Mouse (Mus musculus) spleen, adult 18-20 months (tissue): ENCODE results near the gene Ptgfr.

Experiments used
- DNase-seq, 2 experiments: peaks; one replicate each; pipeline ENCODE4 v3.0.0; 2022; ENCODE audit warnings: mixed read lengths in 2 of 2

Ptgfr gene

DNA sequence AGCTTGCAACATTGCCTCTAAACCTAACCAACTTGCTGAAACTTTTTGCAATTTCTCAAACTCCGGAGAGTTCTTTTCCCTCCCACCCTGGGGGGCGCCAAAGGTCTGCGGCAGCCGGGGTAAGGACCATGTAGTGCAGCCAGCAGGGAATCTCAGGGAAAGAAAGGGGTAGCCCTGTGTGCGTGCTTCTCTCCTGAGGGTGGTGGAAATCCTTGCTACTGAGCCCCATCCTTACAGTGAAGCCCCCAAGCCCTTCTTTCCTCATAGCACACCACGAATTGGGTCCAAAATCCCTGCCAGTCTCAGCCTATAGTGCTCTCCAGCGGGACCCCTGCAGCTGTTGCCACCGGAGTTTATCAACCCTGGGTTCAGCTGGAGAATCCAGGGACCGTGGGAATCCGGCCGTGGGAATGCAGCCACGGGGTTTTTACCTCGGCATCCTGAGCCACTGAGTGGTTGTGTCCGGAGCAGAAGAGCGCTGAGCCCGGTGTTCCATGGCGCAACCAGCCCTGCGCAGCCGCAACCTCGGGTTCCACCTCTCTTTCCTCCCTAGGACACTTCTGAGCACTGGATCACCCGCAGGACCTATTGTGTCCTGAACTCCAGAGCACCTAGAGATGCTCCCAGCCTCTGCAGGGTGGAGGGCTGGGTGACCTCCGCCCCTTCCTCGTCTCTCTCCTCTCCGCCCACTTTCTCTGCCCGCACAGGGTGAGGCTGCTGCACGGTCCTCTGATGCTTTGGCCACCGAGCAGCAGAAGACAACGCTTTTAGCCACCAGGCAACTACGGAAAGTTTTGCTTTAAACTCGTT, at the start of gene Ptgfr:
Gene Ptgfr, minus strand, starts transcription at position 760 of the 810 bp plus-strand sequence.
- no peak for DNase-seq

GRCm38 (mm10) chr3:151883881-151884280, 46.5 kb upstream of the Ptgfr start:
- no peak for DNase-seq

DNA sequence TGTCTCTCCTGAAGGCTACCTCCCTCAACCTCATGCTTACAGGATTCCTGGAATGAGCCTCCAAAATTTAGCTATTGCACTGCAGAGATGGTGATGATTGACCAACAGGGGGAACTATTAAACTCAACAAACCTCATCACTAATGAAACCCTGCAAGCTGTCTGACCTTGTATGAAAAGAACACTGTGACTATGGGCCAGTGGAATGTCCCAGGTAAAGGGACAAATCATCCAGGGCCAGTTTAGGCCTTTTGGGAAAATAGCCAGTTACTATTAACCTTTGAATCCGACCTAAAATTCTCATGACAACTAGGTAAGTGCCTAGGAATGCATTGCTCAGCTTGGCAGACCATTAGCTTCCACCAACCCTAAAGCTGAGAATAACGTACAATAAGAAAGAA, 42.6 kb upstream of the Ptgfr start:
- DNase-seq, result no peak

DNA sequence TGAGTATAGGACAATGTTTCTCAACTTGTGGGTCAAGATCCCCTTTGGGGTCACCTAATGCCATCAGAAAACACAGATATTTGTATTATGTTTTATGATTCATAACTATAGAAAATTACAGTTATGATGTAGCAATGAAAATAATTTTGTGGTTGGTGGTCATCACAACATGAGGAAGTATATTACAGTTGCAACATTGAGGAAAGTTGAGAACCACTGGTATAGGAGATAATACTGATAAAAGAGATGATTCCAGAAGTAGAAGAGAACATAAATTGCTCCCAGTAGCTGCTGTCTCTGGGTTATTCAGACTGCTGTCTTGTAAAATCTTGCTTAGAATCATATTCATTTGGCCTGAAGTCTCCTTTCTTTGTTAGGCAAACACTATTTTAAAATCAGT, 31.5 kb upstream of the Ptgfr start:
- no peak for DNase-seq

- no peak for DNase-seq
Measured at GRCm38 (mm10) chr3:151851344-151851743, 13.9 kb upstream of the Ptgfr start.

DNA sequence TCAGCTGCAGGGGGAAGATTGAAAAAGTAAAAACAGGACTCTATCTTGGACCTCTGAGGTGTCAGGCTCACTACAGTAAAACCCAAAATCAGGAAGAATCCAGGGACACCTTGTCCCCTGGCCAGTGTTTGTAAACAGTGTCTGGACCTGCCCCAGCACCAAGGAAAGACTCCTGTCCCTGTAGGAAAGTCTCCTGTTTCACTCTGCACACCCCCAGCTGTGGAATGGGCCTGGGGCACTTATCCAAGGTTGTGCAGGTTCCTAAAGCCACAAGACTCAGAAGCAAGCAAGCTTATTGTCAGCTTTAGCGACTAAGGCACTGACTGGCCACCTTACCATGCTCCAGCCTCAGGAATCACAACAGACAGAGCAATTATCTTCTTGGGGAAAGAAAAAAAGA, 13.2 kb upstream of the Ptgfr start:
- DNase-seq, result no peak

DNA sequence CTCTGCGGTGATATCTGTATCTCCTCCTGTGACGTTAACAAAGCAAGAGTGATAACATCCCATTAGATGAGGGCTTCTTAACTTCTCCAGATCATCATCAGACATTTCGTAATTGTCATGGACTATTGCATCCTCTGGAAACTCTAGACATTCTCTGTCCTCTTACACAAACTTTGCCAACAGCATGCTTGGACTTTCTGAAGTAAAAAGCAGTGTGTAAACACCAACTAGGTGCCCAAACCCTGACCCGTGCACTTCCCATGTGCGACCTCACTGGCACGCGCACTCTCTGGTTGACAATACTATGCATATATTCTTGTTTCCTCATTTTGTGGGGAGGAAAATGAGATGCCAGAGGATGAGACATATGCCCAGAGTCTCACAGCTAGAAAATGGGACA, 8.9 kb upstream of the Ptgfr start:
- DNase-seq, result no peak

DNA sequence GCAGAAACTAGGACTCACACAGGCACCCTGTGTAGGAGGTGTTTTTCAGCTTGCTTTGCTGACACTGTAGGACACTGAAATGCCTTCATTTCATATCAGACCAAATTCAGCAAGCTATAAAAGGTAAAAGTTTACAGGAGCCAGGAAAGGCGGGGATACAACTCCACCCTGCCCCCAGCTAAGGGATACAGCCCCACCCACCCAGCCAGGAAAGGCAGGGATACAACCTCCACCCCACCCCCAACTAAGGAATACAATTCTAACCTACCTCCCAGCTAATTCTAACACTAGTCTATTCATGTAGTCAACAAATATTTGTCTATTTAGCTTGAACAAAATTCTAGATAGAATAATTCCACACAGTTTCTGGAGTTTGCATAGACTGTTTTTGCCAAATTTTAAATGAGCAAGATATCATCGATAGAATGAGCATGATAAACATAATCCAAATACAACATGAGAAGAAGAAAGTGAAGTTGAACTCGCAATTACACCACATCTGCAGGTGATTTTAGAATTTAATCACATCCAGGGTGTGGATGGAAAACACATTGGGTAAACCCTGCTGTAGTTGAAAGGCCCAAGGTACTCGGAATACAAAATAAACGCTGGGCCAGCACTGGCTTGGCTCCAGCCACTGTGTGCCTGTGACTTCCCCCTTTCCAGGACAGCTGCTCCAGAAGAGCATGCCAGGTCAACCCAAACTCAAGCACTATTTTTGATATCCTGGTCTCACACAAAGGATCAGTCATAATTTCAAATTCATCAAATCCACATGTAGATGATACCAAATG, 7.1 kb upstream of the Ptgfr start:
- no peak for DNase-seq

GRCm38 (mm10) chr3:151840688-151841087, 3.3 kb upstream of the Ptgfr start:
- no peak for DNase-seq

DNA sequence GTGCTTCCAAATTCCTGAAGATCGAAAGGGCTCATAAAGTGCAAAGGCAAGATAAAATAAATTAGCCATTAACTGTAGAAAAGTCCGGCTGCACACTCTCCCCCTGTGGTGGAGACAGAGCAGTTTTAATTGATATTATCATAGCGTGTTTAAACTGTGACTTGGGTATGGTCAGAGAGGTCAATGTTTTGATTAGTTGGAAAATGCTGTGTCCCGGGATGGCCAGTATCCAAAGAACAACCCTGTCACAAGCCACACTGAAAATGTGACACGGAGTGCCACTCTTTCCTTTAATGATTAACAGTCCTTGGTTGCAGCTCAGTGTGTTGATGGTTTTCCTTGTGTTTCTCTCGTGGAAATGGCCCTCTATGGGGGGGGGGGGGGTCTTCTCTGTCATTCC, 942 bp upstream of the Ptgfr start:
- DNase-seq, result no peak

- DNase-seq, result no peak
Measured at GRCm38 (mm10) chr3:151837749-151838148, 319 bp upstream of the Ptgfr start.

DNA sequence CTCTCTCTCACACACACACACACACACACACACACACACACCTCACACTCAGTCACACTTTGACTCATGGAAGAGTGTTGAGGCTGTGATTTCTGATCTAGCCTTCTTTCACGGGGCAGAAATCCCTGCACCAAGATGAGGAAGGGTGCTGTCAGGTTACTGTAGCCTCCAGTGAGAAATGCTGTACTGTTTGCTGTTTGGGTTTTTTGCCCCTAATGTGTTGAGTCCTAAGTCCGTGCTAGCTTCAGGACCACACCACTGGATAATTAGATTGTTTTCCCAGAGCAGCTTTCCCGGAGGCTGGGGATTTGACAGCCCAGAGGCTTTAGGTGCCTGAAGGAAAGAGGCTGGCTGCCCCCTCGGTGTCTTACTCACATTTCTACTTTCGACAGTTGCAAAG, 979 bp downstream of the Ptgfr start:
- no peak for DNase-seq

DNA sequence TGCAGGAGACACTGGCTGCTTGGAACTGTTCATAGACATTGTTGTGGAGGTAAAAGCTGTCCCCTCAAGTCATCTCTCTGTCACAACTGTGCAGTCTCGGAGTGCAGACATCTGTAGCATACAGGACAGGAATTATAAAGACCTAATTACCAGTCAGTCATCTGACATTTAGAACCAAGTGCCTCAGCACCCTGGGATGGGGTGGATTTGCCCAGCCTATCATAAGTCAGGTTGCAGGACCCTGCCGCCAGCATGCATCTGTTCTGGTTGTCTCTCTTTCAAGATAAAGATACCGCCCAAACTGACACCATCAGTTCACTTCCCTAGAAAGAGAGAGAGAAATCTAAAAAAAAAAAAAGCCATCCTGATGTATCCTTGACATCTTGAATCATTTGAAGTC, 1.6 kb downstream of the Ptgfr start:
- DNase-seq, result no peak

- no peak for DNase-seq
Measured at GRCm38 (mm10) chr3:151827950-151828610, 9.3 kb downstream of the Ptgfr start.

DNA sequence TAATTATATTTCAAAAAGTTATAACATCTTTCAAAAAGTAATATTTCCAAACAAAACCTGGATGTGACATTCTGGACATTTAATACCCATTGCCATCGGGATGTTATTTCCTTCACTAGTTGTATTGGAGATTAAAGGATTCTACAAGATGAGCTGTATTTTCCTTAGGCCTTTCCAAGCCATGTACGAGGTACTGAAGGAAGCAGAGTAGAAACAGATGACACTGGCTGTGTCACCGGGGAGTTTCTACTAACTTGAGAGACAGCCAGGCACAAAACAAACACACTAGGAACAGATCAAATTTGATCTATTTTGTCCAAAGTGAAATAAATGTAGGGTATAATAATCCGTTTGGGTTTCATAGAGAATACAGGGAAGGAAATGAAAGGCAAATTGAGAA, 17.6 kb downstream of the Ptgfr start:
- DNase-seq, result no peak

DNA sequence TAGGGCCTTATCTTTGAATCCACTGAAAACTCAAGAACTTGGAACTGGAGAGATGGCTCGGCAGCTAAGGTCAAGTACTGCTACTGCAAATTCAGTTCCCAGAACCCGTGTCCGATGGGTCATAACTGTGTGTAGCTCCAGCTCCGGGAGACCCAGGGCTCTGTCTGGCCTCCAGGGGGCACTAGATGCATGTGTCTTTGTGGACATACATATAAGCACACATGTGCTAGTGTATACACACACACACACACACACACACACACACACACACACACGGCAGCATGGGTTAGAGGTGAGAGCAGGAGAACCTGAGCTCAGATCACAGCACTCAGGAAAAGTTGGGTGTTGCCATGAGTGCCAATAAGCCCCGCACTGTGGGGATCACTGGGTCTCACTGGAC, 19.2 kb downstream of the Ptgfr start:
- no peak for DNase-seq

DNA sequence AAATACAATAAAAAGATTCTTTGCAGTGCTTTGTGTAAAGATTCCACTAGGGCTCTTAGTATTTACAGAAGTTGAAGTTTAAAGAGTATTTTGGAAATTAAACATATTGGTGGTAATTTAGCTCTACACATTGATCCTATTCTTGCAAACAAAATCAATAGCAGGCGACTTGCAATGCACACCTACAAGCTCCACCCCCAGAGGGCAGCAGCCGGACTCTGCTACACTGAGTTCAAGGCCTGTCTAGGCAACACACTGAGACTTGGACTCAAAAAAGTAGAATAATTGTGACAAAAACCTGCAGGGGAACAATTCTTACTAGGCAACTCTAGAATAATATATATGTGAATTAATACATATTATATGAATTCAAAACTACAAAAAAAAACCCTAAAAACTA, 28.8 kb downstream of the Ptgfr start:
- no peak for DNase-seq

GRCm38 (mm10) chr3:151788622-151789021, 48.8 kb downstream of the Ptgfr start:
- DNase-seq, result no peak

DNA sequence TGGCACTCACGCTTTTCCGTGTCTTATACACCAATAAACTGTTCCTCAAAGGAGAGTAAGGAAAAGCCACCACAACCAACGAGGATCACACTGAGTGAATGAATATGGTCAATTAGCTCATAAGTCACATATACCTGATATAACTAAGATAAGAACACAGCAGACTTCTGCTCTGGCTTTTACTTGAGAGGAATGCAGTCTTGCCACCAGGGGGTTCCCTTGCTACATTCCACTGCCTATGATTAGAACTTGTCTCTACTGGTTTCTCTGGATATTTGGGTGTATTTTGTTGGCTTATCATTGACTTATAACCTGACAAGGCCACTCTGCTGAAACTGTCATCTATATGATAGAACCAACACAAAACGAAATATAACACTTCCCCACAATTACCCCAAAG, 62.3 kb downstream of the Ptgfr start:
- no peak for DNase-seq

- DNase-seq, result peak in 1 of 2 experiments; percentile 15
Measured at GRCm38 (mm10) chr3:151771074-151771473, 66.4 kb downstream of the Ptgfr start.

DNA sequence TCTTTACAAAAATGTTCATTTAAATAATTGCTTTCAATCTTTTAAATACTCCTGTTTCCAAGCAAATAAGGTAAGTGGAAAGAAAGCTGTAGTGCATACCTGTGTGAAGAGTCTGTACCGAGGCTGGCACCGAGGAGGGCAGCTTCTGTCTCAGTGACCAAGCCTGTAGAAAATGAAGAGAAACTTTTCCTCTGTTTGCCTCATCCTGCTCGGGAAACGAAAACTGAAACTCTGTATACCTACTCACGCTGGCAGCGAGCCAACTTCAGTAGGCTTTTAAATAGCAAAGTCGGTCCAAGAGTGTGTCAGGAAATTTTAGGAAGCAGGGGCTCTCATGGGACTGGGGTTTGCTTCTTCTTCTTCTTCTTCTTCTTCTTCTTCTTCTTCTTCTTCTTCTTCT, 87.7 kb downstream of the Ptgfr start, which contains the start of gene Ifi44:
Gene Ifi44, minus strand, starts transcription at position 224 of the 400 bp plus-strand sequence.
- no peak for DNase-seq

DNA sequence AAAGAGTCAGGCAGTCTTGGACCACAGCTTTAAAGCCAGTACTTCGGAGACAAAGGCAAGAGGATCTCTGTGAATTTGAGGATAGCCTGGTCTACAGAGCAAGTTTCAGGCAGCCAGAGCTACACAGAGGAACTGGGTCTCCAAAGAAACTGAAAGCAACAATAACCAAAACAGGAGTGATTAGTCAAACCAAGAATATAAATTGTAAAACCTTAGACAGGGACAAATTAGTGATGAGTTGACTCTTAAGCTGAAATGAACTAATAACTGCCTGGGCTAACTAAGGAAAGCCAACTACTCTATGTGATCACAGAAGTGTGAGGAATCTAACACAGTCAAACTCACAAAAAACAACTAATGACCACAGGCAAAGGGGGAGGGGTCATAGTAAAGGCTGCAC, 88.9 kb downstream of the Ptgfr start:
- no peak for DNase-seq
